Mouse (Mus musculus) layer of hippocampus, postnatal 36 days (tissue): ENCODE measurements around the gene Rgs9. TPM values are rescaled to one million over a fixed set of nuclear protein-coding genes. Genes with fewer than 3 reads are reported as not detected.

Experiments used
- total RNA-seq, 2 experiments: library from RNA; stranded (reverse); gene quantifications; 2 replicates each; pipeline ENCODE4 v1.2.3; 2021

The Rgs9 gene
- total RNA-seq, 2 experiments from 2014 or later, result 12.8 to 15.0 TPM

Other genes starting within 250 kb of the Rgs9 start
- gene E030025P04Rik, start 153.8 kb downstream of the Rgs9 start, total RNA-seq, result not detected
- 10 to 100 TPM; 53.5 to 54.8 TPM for gene Gna13, start 64.7 kb upstream of the Rgs9 start, total RNA-seq
- not detected for gene 9930022D16Rik, start 115.8 kb upstream of the Rgs9 start, total RNA-seq
- 10 to 100 TPM; 60.4 to 60.6 TPM for gene Amz2, start 127.8 kb upstream of the Rgs9 start, total RNA-seq
- gene Arsg, start 175.2 kb upstream of the Rgs9 start, total RNA-seq, result 10 to 100 TPM in 1 of 2 experiments, 1 to 10 TPM in 1; 9.6 to 12.2 TPM
- 1 to 10 TPM; 5.2 to 6.2 TPM for gene Slc16a6, start 175.5 kb upstream of the Rgs9 start, total RNA-seq